21 mouse cellular contexts compared by ENCODE assay signal in genomic region chr8:11402220-11402619, GRCm38 (mm10).
DNase-seq lines count a peak whose midpoint lies in the region; ATAC-seq and TF ChIP-seq lines count a peak whose summit lies in the region.
"Had no signal": no experiment of that assay in that cellular context is flagged by ENCODE, and none has a peak within 500 bp of the region (broad histone marks: within the 10 kb centered on the region; RNA-seq: fewer than 3 reads in every experiment).

No protein-coding gene starts in this region.

- H3K27me3 ChIP-seq in kidney, embryonic 15.5 days = no peaks in the 10 kb centered on the region
- H3K27me3 ChIP-seq in kidney, adult 2 months (replicated peaks; ENCODE audit: control insufficient read depth, insufficient read depth, low read length) = no peaks in the 10 kb centered on the region
- no peaks in the 10 kb centered on the region for H3K27me3 ChIP-seq in kidney, embryonic 16.5 days (ENCODE audit: insufficient read depth, low read length)
- no peaks in the 10 kb centered on the region for H3K27me3 ChIP-seq in kidney, postnatal 0 days (ENCODE audit: insufficient read depth, low read length)
- no peaks in the 10 kb centered on the region for H3K27me3 ChIP-seq in kidney, embryonic 14.5 days (ENCODE audit: control insufficient read depth, insufficient read depth, low read length)
- no peaks in the 10 kb centered on the region for H3K27me3 ChIP-seq in Patski
- no peaks in the 10 kb centered on the region for H3K27me3 ChIP-seq in midbrain, embryonic 13.5 days

- H3K4me1 ChIP-seq in kidney, embryonic 15.5 days = peaks cover 59% of the 10 kb centered on the region
- peaks cover 15% of the 10 kb centered on the region; the same call in 1 of the 2 replicates for H3K4me1 ChIP-seq in kidney, adult 2 months (ENCODE audit: control insufficient read depth, insufficient read depth, low read length)
- H3K4me1 ChIP-seq in kidney, embryonic 16.5 days (ENCODE audit: insufficient read depth, low read length) = peaks cover 44% of the 10 kb centered on the region
- H3K4me1 ChIP-seq in kidney, postnatal 0 days (replicated peaks; ENCODE audit: insufficient read depth, low read length) = peaks cover 35% of the 10 kb centered on the region
- H3K4me1 ChIP-seq in kidney, embryonic 14.5 days (ENCODE audit: control insufficient read depth, insufficient read depth, low read length) = peaks cover 12% of the 10 kb centered on the region; the same call in 1 of the 2 replicates
- peaks cover 14% of the 10 kb centered on the region for H3K4me1 ChIP-seq in midbrain, embryonic 13.5 days (replicated peaks)

- no peak for TF ChIP-seq POLR2A in kidney, adult 2 months (IDR thresholded peaks at IDR 0.05; ENCODE audit: low read depth, low read length)

- peaks cover 71% of the 10 kb centered on the region for H3K36me3 ChIP-seq in kidney, embryonic 15.5 days
- H3K36me3 ChIP-seq in kidney, adult 2 months (ENCODE audit: control insufficient read depth, insufficient read depth, low read length) = no peaks in the 10 kb centered on the region
- peaks cover 39% of the 10 kb centered on the region for H3K36me3 ChIP-seq in kidney, embryonic 16.5 days (ENCODE audit: insufficient read depth, low read length)
- H3K36me3 ChIP-seq in kidney, postnatal 0 days (ENCODE audit: insufficient read depth, low read length) = peaks cover 31% of the 10 kb centered on the region
- peaks cover 38% of the 10 kb centered on the region for H3K36me3 ChIP-seq in kidney, embryonic 14.5 days (ENCODE audit: control insufficient read depth, insufficient read depth, low read length)
- H3K36me3 ChIP-seq in midbrain, embryonic 13.5 days = no peaks in the 10 kb centered on the region
- H3K36me3 ChIP-seq: G1E had no signal

- no peak for ATAC-seq in kidney, embryonic 15.5 days (replicated peaks; ENCODE audit: low FRiP score)
- ATAC-seq in kidney, embryonic 16.5 days (ENCODE audit: low FRiP score, low TSS enrichment) = peak; percentile 16; the same call in 1 of the 2 replicates
- ATAC-seq in kidney, postnatal 0 days (replicated peaks; ENCODE audit: low FRiP score, low read depth) = no peak
- ATAC-seq in kidney, embryonic 14.5 days (ENCODE audit: low FRiP score, low TSS enrichment) = no peak
- peak; percentile 66 for ATAC-seq in Patski
- no peak for ATAC-seq in midbrain, embryonic 13.5 days
- ATAC-seq: activated CD4-positive, CD25-positive, alpha-beta regulatory T cell, adult 4 months; CD4-positive, CD25-positive, alpha-beta regulatory T cell, adult 4 months had no signal

- no peak overlapping the region for H3K4me2 ChIP-seq in kidney, embryonic 15.5 days
- H3K4me2 ChIP-seq in kidney, embryonic 16.5 days (replicated peaks; ENCODE audit: low read depth, low read length) = no peak overlapping the region
- H3K4me2 ChIP-seq in kidney, postnatal 0 days (ENCODE audit: low read length) = no peak overlapping the region
- H3K4me2 ChIP-seq in kidney, embryonic 14.5 days (replicated peaks; ENCODE audit: low read depth, low read length) = no peak overlapping the region
- H3K4me2 ChIP-seq in midbrain, embryonic 13.5 days (replicated peaks) = no peak overlapping the region

- in situ Hi-C loops in Patski (cut with MboI; ENCODE audit: low pct_unique_long_range_greater_than_20kb) = no loop called here

- 82% methylated on average over 4 of the region's 4 CpGs for WGBS in kidney, embryonic 15.5 days
- 54% methylated on average over 4 of the region's 4 CpGs for WGBS in kidney, adult 2 months
- WGBS in kidney, embryonic 16.5 days = 75% methylated on average over 4 of the region's 4 CpGs
- 69% methylated on average over 4 of the region's 4 CpGs for WGBS in kidney, postnatal 0 days
- WGBS in kidney, embryonic 14.5 days = 77% methylated on average over 4 of the region's 4 CpGs
- 89% methylated on average over 4 of the region's 4 CpGs for WGBS in midbrain, embryonic 13.5 days

- POLR2A ChIA-PET in Patski (lab: Charles Lee) = no interaction called here

- H3K4me3 ChIP-seq in kidney, embryonic 15.5 days (replicated peaks) = no peak overlapping the region
- no peak overlapping the region for H3K4me3 ChIP-seq in kidney, adult 2 months (ENCODE audit: insufficient read depth, low read depth, low read length)
- no peak overlapping the region for H3K4me3 ChIP-seq in kidney, embryonic 16.5 days (ENCODE audit: low read length)
- H3K4me3 ChIP-seq in kidney, postnatal 0 days (replicated peaks; ENCODE audit: low read depth, low read length) = no peak overlapping the region
- no peak overlapping the region for H3K4me3 ChIP-seq in kidney, embryonic 14.5 days (ENCODE audit: low read length)
- no peak overlapping the region for H3K4me3 ChIP-seq in midbrain, embryonic 13.5 days (replicated peaks)

- H3K27ac ChIP-seq in kidney, embryonic 15.5 days = peak overlapping the region; percentile 72
- no peak overlapping the region for H3K27ac ChIP-seq in kidney, adult 2 months (ENCODE audit: insufficient read depth, low read depth, low read length)
- peak overlapping the region; percentile 85 for H3K27ac ChIP-seq in kidney, embryonic 16.5 days (ENCODE audit: low read length)
- H3K27ac ChIP-seq in kidney, postnatal 0 days = no peak overlapping the region
- no peak overlapping the region for H3K27ac ChIP-seq in kidney, embryonic 14.5 days (ENCODE audit: low read depth, low read length)
- H3K27ac ChIP-seq in midbrain, embryonic 13.5 days = no peak overlapping the region

- no peak for TF ChIP-seq CTCF in kidney, adult 2 months (conservative IDR thresholded peaks at IDR 0.05; ENCODE audit: insufficient read depth, insufficient read length, low read depth, low read length)
- TF ChIP-seq CTCF in kidney, postnatal 0 days (IDR thresholded peaks at IDR 0.05; ENCODE audit: low read depth) = no peak
- no peak for TF ChIP-seq CTCF in Patski (IDR thresholded peaks at IDR 0.05)

- no peak overlapping the region for H3K9ac ChIP-seq in kidney, embryonic 15.5 days
- H3K9ac ChIP-seq in kidney, embryonic 16.5 days (replicated peaks; ENCODE audit: low read length) = no peak overlapping the region
- no peak overlapping the region for H3K9ac ChIP-seq in kidney, postnatal 0 days (ENCODE audit: low read depth, low read length)
- no peak overlapping the region for H3K9ac ChIP-seq in kidney, embryonic 14.5 days (ENCODE audit: low read depth, low read length)
- no peak overlapping the region for H3K9ac ChIP-seq in midbrain, embryonic 13.5 days (replicated peaks)

- CTCF ChIA-PET in Patski (lab: Charles Lee) = interaction anchor here (0.9 kb wide), 1 partner anchor 103 kb away, joined by 3 read pairs; no protein-coding TSS in a partner anchor

- no peak for DNase-seq in kidney, adult 2 months
- no peak for DNase-seq in kidney, adult 8-10 months
- peak; percentile 21 for DNase-seq in kidney, postnatal 0 days (ENCODE audit: low spot score)
- DNase-seq in Patski (ENCODE audit: low read depth, low spot score) = peak; percentile 90
- DNase-seq: adrenal gland, adult 2 months; adrenal gland, adult 8-10 months; adrenal gland, postnatal 10 days; adrenal gland, postnatal 14 days; adrenal gland, postnatal 25 days; adrenal gland, postnatal 36 days; B cell, adult 2 months; cerebellum, adult 11 months; cerebellum, adult 11-12 months; cerebellum, adult 18-20 months had no signal

- no peaks in the 10 kb centered on the region for H3K9me3 ChIP-seq in kidney, embryonic 15.5 days (replicated peaks)
- H3K9me3 ChIP-seq in kidney, embryonic 16.5 days (ENCODE audit: low read length) = no peaks in the 10 kb centered on the region
- no peaks in the 10 kb centered on the region for H3K9me3 ChIP-seq in kidney, postnatal 0 days (replicated peaks; ENCODE audit: low read length)
- no peaks in the 10 kb centered on the region for H3K9me3 ChIP-seq in kidney, embryonic 14.5 days (ENCODE audit: control insufficient read depth, low read length)
- H3K9me3 ChIP-seq in midbrain, embryonic 13.5 days = no peaks in the 10 kb centered on the region
- H3K9me3 ChIP-seq: G1E had no signal

Comparison
In these comparisons a context has a peak if more than half of its experiments do, and no peak if none do; other contexts are left out.
1. ATAC-seq: peak in kidney, embryonic 16.5 days (single experiment) and Patski (single experiment); none in kidney, embryonic 15.5 days (single experiment), kidney, postnatal 0 days (single experiment), kidney, embryonic 14.5 days (single experiment) and midbrain, embryonic 13.5 days (single experiment).
2. H3K27ac ChIP-seq: peak in kidney, embryonic 15.5 days (single experiment) and kidney, embryonic 16.5 days (single experiment); none in kidney, adult 2 months (single experiment), kidney, postnatal 0 days (single experiment), kidney, embryonic 14.5 days (single experiment) and midbrain, embryonic 13.5 days (single experiment).
3. DNase-seq: peak in kidney, postnatal 0 days (single experiment) and Patski (single experiment); none in kidney, adult 2 months (single experiment) and kidney, adult 8-10 months (0 of 2).